Mouse (Mus musculus) C2C12 (cell line): ENCODE measurements around the gene Dst.

Source experiments
- CEBPB ChIP-seq: IDR thresholded peaks from one replicate; pipeline ENCODE4 v1.6.1; 2011; ENCODE audit warnings: low read depth, mild to moderate bottlenecking, control low read depth, moderate library complexity
- CTCF ChIP-seq: IDR thresholded peaks from one replicate; pipeline ENCODE4 v1.5.1; 2011; ENCODE audit not compliant: control insufficient read depth, insufficient read depth, insufficient read length
- MAX ChIP-seq: IDR thresholded peaks from one replicate; pipeline ENCODE4 v1.6.1; 2011; ENCODE audit warnings: mild to moderate bottlenecking, control low read depth
- MYOD1 ChIP-seq: IDR thresholded peaks from one replicate; pipeline ENCODE4 v1.6.1; 2011; ENCODE audit warnings: low read depth; ENCODE audit not compliant: control insufficient read depth, insufficient read length
- MYOG ChIP-seq: IDR thresholded peaks from one replicate; pipeline ENCODE4 v1.6.1; 2011; ENCODE audit not compliant: control insufficient read depth, insufficient read length; ENCODE audit errors: extremely low read depth

DNA sequence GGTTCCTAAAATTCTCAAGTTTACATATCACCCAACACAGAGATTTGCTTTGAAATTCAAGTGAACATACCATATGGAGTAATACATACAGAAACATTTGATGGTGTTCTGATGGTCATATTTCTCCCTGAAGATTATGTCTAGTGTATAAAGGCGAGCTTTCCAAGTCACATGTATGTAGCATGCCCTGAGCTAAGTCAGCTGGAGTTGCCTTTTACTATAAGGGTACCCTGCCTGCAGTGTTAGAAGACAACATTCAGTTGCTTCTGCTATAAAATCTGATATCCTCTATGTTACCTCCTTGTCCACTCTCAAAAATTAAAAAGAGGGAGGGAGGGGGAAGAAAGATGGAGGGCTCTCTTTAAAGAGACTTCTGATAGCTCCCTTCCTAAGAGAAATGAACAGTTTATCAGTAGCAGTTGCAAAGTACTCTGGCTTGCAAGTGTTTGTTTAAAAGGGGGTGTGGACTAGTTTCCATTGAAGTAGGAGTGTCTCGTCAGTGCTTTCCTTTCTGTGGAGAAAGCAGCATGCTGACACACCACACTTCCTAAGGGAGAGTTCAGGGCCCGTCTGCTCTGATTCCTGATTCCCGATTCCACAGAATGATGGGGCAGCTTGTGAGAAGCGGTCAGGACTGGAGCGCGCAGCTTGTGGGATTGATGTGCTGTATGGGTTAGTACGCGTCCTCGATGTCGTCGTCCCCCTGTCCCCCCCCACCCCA, 168.8 kb downstream of the Dst start:
- TF ChIP-seq MYOG, result no peak
- no peak for TF ChIP-seq MYOD1
- TF ChIP-seq CTCF, result no peak
- TF ChIP-seq MAX, result no peak
- no peak for TF ChIP-seq CEBPB
